8 mouse cellular contexts compared by ENCODE assay signal in genomic region chr2:73572539-73573372, GRCm38 (mm10). TPM values are rescaled to one million over a fixed set of nuclear protein-coding genes. Genes with fewer than 3 reads are reported as not detected.
DNase-seq lines count a peak whose midpoint lies in the region; ATAC-seq lines count a peak whose summit lies in the region.

No protein-coding gene starts in this region.

- H3K4me2 ChIP-seq in intestine, embryonic 14.5 days (ENCODE audit: low read length), result peak overlapping the region; percentile 30
- peak overlapping the region; percentile 39 for H3K4me2 ChIP-seq in midbrain, embryonic 11.5 days

- intact Hi-C loops in gastrocnemius, postnatal 36 days (cut with DNase I), result no loop called here

- H3K27ac ChIP-seq in intestine, embryonic 14.5 days (ENCODE audit: low read depth), result no peak overlapping the region
- 0 out of 2 replicates have a peak overlapping the region, but pooled peaks have one; percentile 25 for H3K27ac ChIP-seq in midbrain, embryonic 11.5 days (ENCODE audit: low read depth, low read length)

- H3K36me3 ChIP-seq in intestine, embryonic 14.5 days (ENCODE audit: control insufficient read depth, insufficient read depth, low read length), result no peaks in the 10 kb centered on the region
- no peaks in the 10 kb centered on the region for H3K36me3 ChIP-seq in midbrain, embryonic 11.5 days (ENCODE audit: control insufficient read depth, insufficient read depth, low read length)

- ATAC-seq in intestine, embryonic 14.5 days (replicated peaks; ENCODE audit: low FRiP score, low TSS enrichment, low read depth), result peak; percentile 66
- ATAC-seq in midbrain, embryonic 11.5 days (ENCODE audit: low FRiP score), result peak; percentile 95

- 0 out of 2 replicates have a peak overlapping the region, but pooled peaks have one; percentile 7 for H3K4me3 ChIP-seq in intestine, embryonic 14.5 days (ENCODE audit: low read depth, low read length)
- peak overlapping the region; percentile 26 for H3K4me3 ChIP-seq in midbrain, embryonic 11.5 days (ENCODE audit: low read depth, low read length)

- peak; percentile 53 for DNase-seq in urinary bladder, postnatal 25 days (ENCODE audit: low spot score)
- DNase-seq in urinary bladder, adult 2 months (ENCODE audit: low spot score), result no peak
- DNase-seq in embryo, embryonic 11.5 days (ENCODE audit: low read depth, low spot score), result peak; percentile 81
- DNase-seq in gastrocnemius, postnatal 36 days, result peak; percentile 42 to 45
- peak; percentile 83 for DNase-seq in intestine, embryonic 14.5 days (ENCODE audit: low spot score)
- DNase-seq in left cerebral cortex, adult 9 months (ENCODE audit: low spot score in 2 of 2), result peak; percentile 83 to 92
- DNase-seq in midbrain, embryonic 11.5 days (ENCODE audit: low spot score, missing footprints), result peak; percentile 97
- peak; percentile 27 to 64 for DNase-seq in spleen, postnatal 10 days (ENCODE audit: low spot score in 2 of 2)

- WGBS in intestine, embryonic 14.5 days, result 29% methylated on average over 23 of the region's 23 CpGs
- 31% methylated on average over 23 of the region's 23 CpGs for WGBS in midbrain, embryonic 11.5 days

- no peak overlapping the region for H3K9ac ChIP-seq in intestine, embryonic 14.5 days (ENCODE audit: low read length)
- no peak overlapping the region for H3K9ac ChIP-seq in midbrain, embryonic 11.5 days (ENCODE audit: low read length)

- H3K27me3 ChIP-seq in intestine, embryonic 14.5 days (replicated peaks; ENCODE audit: control insufficient read depth, insufficient read depth, low read length), result no peaks in the 10 kb centered on the region
- no peaks in the 10 kb centered on the region; the same call in 1 of the 2 replicates for H3K27me3 ChIP-seq in midbrain, embryonic 11.5 days (ENCODE audit: control insufficient read depth, insufficient read depth, low read length)

- H3K4me1 ChIP-seq in intestine, embryonic 14.5 days (replicated peaks; ENCODE audit: control insufficient read depth, insufficient read depth, low read length), result no peaks in the 10 kb centered on the region
- H3K4me1 ChIP-seq in midbrain, embryonic 11.5 days (ENCODE audit: control insufficient read depth, insufficient read depth, low read length), result peaks cover 4% of the 10 kb centered on the region; the same call in 1 of the 2 replicates

- no peaks in the 10 kb centered on the region for H3K9me3 ChIP-seq in intestine, embryonic 14.5 days (ENCODE audit: control insufficient read depth, low read length)
- H3K9me3 ChIP-seq in midbrain, embryonic 11.5 days (ENCODE audit: control insufficient read depth, low read length), result no peaks in the 10 kb centered on the region

RNA-seq across cellular contexts. Expression of gene Chrna1, which starts 7.4 kb away (rescaled TPM):
- 0.01 TPM in 1 of 2 replicates, not detected in the other for polyA plus RNA-seq in urinary bladder, adult 2 months (2012; rRNA removed)
- total RNA-seq in gastrocnemius, postnatal 36 days (2021), result 1 to 10 TPM; 6.6 to 6.8 TPM
- polyA plus RNA-seq in intestine, embryonic 14.5 days (2014; fragmentation: Nextera tagmentation; extraction: Ambion mirVana), result 0.08 and 0.20 TPM in 2 replicates
- 0.25 TPM in 2 replicates for polyA plus RNA-seq in midbrain, embryonic 11.5 days (2014; fragmentation: Nextera tagmentation; extraction: Ambion mirVana)

RNA-seq across cellular contexts. Expression of gene Wipf1, which starts 43.2 kb away (rescaled TPM):
- polyA plus RNA-seq in urinary bladder, adult 2 months (2012; rRNA removed), result 10.2 and 17.4 TPM in 2 replicates
- total RNA-seq in gastrocnemius, postnatal 36 days (2021), result 1 to 10 TPM; 9.7 to 9.8 TPM
- 13.6 and 14.4 TPM in 2 replicates for polyA plus RNA-seq in intestine, embryonic 14.5 days (2014; fragmentation: Nextera tagmentation; extraction: Ambion mirVana)
- polyA plus RNA-seq in midbrain, embryonic 11.5 days (2014; fragmentation: Nextera tagmentation; extraction: Ambion mirVana), result 8.2 and 8.3 TPM in 2 replicates
